Mouse (Mus musculus) liver, embryonic 14.5 days (tissue): ENCODE measurements around the gene Arl13b. TPM values are rescaled to one million over a fixed set of nuclear protein-coding genes. Genes with fewer than 3 reads are reported as not detected.

ENCODE experiments used
- ATAC-seq: fragments of 200-750 bp; cut with Nextera tagmentation; 2 replicates; pipeline ENCODE4 v1.8.0; 2017; ENCODE audit warnings: moderate number of reproducible peaks, mild to moderate bottlenecking, moderate library complexity; ENCODE audit not compliant: insufficient read depth
- DNase-seq, 3 experiments: peaks; one replicate each; pipeline ENCODE4 v3.0.0-alpha.2; 2012 to 2013; ENCODE audit warnings: low read depth in 3 of 3, low spot score in 3 of 3
- H3K27ac ChIP-seq: fragments of 300-500 bp; sonication (generic); 2 replicates; pipeline ENCODE4 v1.5.1; 2014; ENCODE audit warnings: moderate library complexity, mild to moderate bottlenecking, control low read depth, inconsistent platforms
- H3K27me3 ChIP-seq: fragments of 300-500 bp; sonication (generic); 2 replicates; pipeline ENCODE4 v1.6.1; 2014; ENCODE audit warnings: mild to moderate bottlenecking, low read length, moderate library complexity; ENCODE audit not compliant: control insufficient read depth, insufficient read depth
- H3K36me3 ChIP-seq: fragments of 300-500 bp; sonication (generic); replicated peaks from 2 replicates; pipeline ENCODE4 v1.6.1; 2014; ENCODE audit warnings: low read depth; ENCODE audit not compliant: control insufficient read depth, insufficient read depth
- H3K4me1 ChIP-seq, 2 experiments: fragments of 200-500 bp in 1 of 2; fragments of 300-500 bp in 1 of 2; sonication (generic) in 1 of 2; replicated peaks; 2 replicates each; pipeline ENCODE4 v1.6.1; 2012 to 2014; ENCODE audit warnings: antibody characterized with exemption in 1 of 2, inconsistent platforms in 1 of 2, low read length in 1 of 2; ENCODE audit not compliant: control insufficient read depth in 2 of 2, insufficient read depth in 2 of 2
- H3K4me2 ChIP-seq: fragments of 300-500 bp; sonication (generic); 2 replicates; pipeline ENCODE4 v1.6.1; 2014; ENCODE audit warnings: low read depth, mild to moderate bottlenecking, control low read depth, moderate library complexity
- H3K4me3 ChIP-seq, 2 experiments: fragments of 200-500 bp in 1 of 2; fragments of 300-500 bp in 1 of 2; sonication (generic) in 1 of 2; 2 replicates each; pipeline ENCODE4 v1.5.1; 2012 to 2014; ENCODE audit warnings: low read depth in 2 of 2, low read length in 2 of 2, mild to moderate bottlenecking in 2 of 2, control low read depth in 1 of 2, inconsistent platforms in 1 of 2, moderate library complexity in 1 of 2; ENCODE audit not compliant: insufficient read depth in 1 of 2
- H3K9ac ChIP-seq: fragments of 300-500 bp; sonication (generic); replicated peaks from 2 replicates; pipeline ENCODE4 v1.6.1; 2014; ENCODE audit warnings: mild to moderate bottlenecking, control low read depth, moderate library complexity
- H3K9me3 ChIP-seq: fragments of 300-500 bp; sonication (generic); 2 replicates; pipeline ENCODE4 v1.6.1; 2016; ENCODE audit warnings: low read length, mixed read lengths; ENCODE audit not compliant: control insufficient read depth
- CTCF ChIP-seq: IDR thresholded peaks from 2 replicates; pipeline ENCODE4 v1.5.1; 2016; ENCODE audit warnings: antibody characterized with exemption, low read depth, control low read depth
- EP300 ChIP-seq: IDR thresholded peaks from 2 replicates; pipeline ENCODE4 v1.6.1; 2016; ENCODE audit warnings: antibody characterized with exemption, low read depth
- WGBS: fragments of 180-500 bp; shearing (Covaris S2); extraction: QIAGEN DNeasy Blood & Tissue Kit; methylation state at CpG from one replicate; pipeline ENCODE4 v1.1.7; 2014; ENCODE audit not compliant: insufficient replicate concordance; 5-methylcytosine and 5-hydroxymethylcytosine counted together
- polyA plus RNA-seq, 2 experiments: library from polyadenylated mRNA; depleted of rRNA in 1 of 2; stranded (reverse) in 1 of 2; unstranded in 1 of 2; fragments of >200 nt; fragmentation: Nextera tagmentation in 1 of 2; extraction: Ambion mirVana in 1 of 2; gene quantifications; 2 replicates each; pipeline versions ENCODE4 v1.2.1 to v1.2.3; 2012 to 2014

The Arl13b gene
- polyA plus RNA-seq, 2 experiments, result 1.9 to 4.3 TPM

DNA sequence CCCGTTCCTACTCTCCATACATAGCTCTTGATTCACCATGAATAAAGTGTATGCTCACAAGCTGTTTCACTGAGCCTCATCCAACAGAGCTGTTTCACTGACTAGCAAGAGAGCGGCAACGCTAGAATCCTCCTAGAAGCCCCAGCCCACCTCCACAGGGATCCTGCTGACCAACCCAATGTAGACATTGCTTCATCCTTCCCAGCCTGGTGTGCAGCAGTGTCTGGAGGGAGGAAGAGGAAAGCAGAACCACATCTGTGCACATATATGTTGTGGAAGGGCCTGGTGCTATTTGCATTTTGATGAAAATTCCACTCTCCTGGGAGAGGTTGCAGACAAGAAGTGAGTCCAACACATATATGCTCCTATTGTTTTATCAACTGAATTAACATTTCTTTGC, 42.2 kb downstream of the Arl13b start:
- WGBS, result 85% methylated on average over 3 of the region's 3 CpGs
- no peaks in the 10 kb centered on the region; the same call in 1 of the 2 replicates for H3K36me3 ChIP-seq
- H3K9me3 ChIP-seq, result no peaks in the 10 kb centered on the region
- DNase-seq, result no peak
- H3K27ac ChIP-seq, result no peak overlapping the region
- H3K4me2 ChIP-seq, result no peak overlapping the region
- no peak overlapping the region for H3K4me3 ChIP-seq
- H3K9ac ChIP-seq, result no peak overlapping the region
- no peak for TF ChIP-seq CTCF
- no peak for TF ChIP-seq EP300
- H3K27me3 ChIP-seq, result no peaks in the 10 kb centered on the region
- ATAC-seq, result no peak
- H3K4me1 ChIP-seq, result peaks cover 0 to under 1% of the 10 kb centered on the region in 2 experiments; a peak in 1 of 4 replicates

GRCm38 (mm10) chr16:62799839-62800238, 47.0 kb downstream of the Arl13b start:
- H3K27me3 ChIP-seq, result no peaks in the 10 kb centered on the region
- peaks cover 0 to 3% of the 10 kb centered on the region in 2 experiments; a peak in 1 of 4 replicates for H3K4me1 ChIP-seq
- ATAC-seq, result no peak
- H3K4me3 ChIP-seq, result no peak overlapping the region
- H3K4me2 ChIP-seq, result no peak overlapping the region
- TF ChIP-seq EP300, result no peak
- TF ChIP-seq CTCF, result no peak
- no peak overlapping the region for H3K27ac ChIP-seq
- H3K36me3 ChIP-seq, result no peaks in the 10 kb centered on the region; the same call in 1 of the 2 replicates
- WGBS, result 58% methylated on average over 3 of the region's 3 CpGs
- H3K9ac ChIP-seq, result no peak overlapping the region
- no peak for DNase-seq
- no peaks in the 10 kb centered on the region for H3K9me3 ChIP-seq

DNA sequence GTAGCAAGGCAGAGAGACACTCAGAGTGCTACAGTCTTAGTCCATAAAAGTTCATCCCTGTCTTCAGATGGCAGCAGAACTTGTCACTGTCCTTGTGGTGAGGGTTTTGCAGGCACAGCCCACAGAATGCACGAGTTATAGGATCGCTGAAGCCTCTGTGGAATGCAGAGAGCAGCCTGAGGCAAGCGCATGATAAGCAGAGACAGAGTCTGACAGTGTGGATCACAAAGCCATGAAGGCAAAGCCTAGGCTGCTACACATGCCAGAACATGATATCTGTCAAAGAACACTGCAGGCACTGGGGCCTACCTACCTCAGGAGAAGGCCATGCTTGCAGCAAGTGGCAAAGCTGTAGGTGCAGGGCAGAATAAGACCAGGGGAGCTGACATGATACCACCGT, 47.4 kb downstream of the Arl13b start:
- Histone ChIP-seq H3K9me3 (no peaks in the 10 kb centered on the region), H3K36me3 (no peaks in the 10 kb centered on the region; the same call in 1 of the 2 replicates), H3K4me3 (no peak overlapping the region), H3K27ac (no peak overlapping the region), H3K9ac (no peak overlapping the region), H3K4me2 (no peak overlapping the region), H3K27me3 (no peaks in the 10 kb centered on the region), H3K4me1 (peaks cover 0 to 3% of the 10 kb centered on the region in 2 experiments; a peak in 1 of 4 replicates)
- TF ChIP-seq EP300 (no peak), CTCF (no peak)
- ATAC-seq (no peak), DNase-seq (no peak)
- WGBS, result 64% methylated on average over 4 of the region's 4 CpGs

GRCm38 (mm10) chr16:62798808-62799207, 48.0 kb downstream of the Arl13b start:
- DNase-seq (no peak), ATAC-seq (no peak)
- TF ChIP-seq CTCF, result no peak
- no peak for TF ChIP-seq EP300
- H3K9ac ChIP-seq, result no peak overlapping the region
- H3K4me2 ChIP-seq, result no peak overlapping the region
- H3K27ac ChIP-seq, result no peak overlapping the region
- no peak overlapping the region for H3K4me3 ChIP-seq
- H3K36me3 ChIP-seq, result no peaks in the 10 kb centered on the region; the same call in 1 of the 2 replicates
- peaks cover 0 to 3% of the 10 kb centered on the region in 2 experiments; a peak in 1 of 4 replicates for H3K4me1 ChIP-seq
- H3K27me3 ChIP-seq, result no peaks in the 10 kb centered on the region
- 80% methylated on average over 3 of the region's 3 CpGs for WGBS
- no peaks in the 10 kb centered on the region for H3K9me3 ChIP-seq

GRCm38 (mm10) chr16:62796608-62797007, 50.2 kb downstream of the Arl13b start:
- no peak overlapping the region for H3K9ac ChIP-seq
- ATAC-seq (no peak), DNase-seq (no peak)
- no peak overlapping the region for H3K4me2 ChIP-seq
- H3K36me3 ChIP-seq, result no peaks in the 10 kb centered on the region
- TF ChIP-seq CTCF, result no peak
- no peak for TF ChIP-seq EP300
- no peak overlapping the region for H3K4me3 ChIP-seq
- H3K4me1 ChIP-seq, result peaks cover 0 to 3% of the 10 kb centered on the region in 2 experiments; a peak in 1 of 4 replicates
- no peak overlapping the region for H3K27ac ChIP-seq
- WGBS, result 41% methylated on average over 1 of the region's 1 CpGs
- no peaks in the 10 kb centered on the region for H3K27me3 ChIP-seq
- no peaks in the 10 kb centered on the region for H3K9me3 ChIP-seq
